Mouse (Mus musculus): ENCODE measurements at regions not wholly inside any gene's neighbourhood (a gene's known extent, or its start where the extent isn't known, plus 50 kb on each side); places are given as distances from the start of the nearest gene placed in this dataset.

GRCm38 (mm10) chr1:129219098-129219497 is 54.0 kb upstream of the Thsd7b start:
- no peak for DNase-seq (ENCODE audit: low spot score)

DNA sequence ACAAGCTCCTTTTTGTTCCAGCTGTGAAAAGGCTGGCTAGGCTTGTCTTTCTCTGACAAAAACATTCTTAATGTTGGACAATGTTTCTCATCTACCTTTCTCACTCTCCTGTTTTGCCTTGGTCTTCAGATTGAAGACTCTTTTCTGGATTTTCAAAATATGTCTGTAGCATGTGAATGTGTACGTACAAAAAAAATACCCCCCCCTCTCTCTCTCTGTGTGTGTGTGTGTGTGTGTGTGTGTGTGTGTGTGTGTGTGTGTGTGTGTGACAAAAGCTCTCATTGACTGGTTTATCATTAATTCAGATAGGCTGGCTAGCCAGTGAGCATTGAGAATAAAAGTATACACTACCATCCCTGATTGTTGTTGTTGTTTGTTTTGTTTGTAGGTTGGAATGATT is 64.3 kb upstream of the Thsd7b start:
- DNase-seq (ENCODE audit: low spot score): no peak

DNA sequence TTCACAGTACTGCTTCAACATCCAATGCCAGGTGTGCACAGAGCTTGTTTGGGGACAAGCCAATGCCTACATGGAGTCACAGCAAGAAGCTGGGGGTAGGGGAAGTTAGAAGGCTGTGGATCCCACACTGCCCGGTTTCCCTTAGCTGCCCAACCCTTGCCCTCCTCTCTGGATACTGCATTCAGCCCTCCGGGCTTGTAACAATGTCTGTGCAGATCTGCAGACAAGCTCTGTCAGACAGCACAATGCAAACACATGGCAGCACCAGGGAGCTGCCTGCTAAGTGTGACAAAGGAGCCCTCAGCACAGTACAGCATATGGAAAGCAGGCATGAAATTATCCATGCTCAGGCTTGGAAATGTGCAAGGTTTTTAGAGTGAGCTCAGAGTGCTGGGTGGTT is 64.7 kb upstream of the Thsd7b start:
- DNase-seq (ENCODE audit: low spot score): no peak

- no peak for DNase-seq (ENCODE audit: low spot score)
These were observed 65.4 kb upstream of the Thsd7b start for GRCm38 (mm10) chr1:129207674-129208073.

DNA sequence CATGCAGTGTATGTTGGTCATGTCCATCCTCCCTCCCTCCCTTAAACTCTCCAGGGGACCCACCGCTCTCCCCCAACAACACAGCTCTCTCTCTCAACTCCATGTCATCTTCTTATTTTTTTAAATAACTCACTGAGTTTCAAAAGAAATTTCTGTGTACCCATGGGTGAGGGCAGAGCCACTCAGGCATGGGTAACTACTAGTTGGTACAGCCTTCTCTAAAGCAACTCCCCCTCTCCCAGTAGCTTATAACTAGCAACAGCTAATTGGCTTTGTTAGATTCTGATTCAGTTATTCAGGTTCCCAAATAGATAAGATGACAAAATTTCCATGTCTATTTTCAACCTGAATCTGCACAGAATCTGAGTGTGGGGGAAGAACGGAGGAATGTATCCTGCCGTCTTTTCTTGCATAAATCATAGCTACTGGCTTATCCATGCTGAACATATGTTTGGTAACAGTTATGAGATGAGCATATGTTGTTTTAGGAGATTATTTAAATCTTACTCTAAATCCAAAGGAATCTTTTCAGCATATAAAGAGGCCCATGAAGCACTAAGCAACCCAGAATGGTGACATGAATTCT is 92.8 kb upstream of the Thsd7b start:
- no peak for DNase-seq (ENCODE audit: low spot score)

GRCm38 (mm10) chr1:129169936-129170335 is 103.2 kb upstream of the Thsd7b start:
- DNase-seq (ENCODE audit: low spot score): no peak

DNA sequence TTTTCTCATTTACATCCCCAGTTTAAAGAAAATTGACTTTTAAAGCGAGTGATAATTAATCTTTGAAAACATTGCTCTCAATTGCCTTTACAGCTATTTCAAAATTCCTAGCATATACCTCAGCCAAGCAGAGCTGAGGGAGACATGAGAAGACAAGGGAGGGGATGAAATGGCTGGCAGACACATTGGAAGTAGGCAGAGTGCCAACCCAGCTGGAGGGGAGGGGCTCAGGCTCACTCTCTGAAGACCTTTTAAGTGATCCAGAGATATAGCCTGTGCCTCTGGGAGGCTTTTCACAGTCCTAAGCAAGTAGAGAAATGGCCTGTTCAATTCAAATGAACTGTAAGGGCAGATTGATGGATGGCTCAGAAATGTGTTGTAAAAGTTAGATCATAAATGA is 122.5 kb upstream of the Thsd7b start:
- DNase-seq (ENCODE audit: low spot score): no peak

DNA sequence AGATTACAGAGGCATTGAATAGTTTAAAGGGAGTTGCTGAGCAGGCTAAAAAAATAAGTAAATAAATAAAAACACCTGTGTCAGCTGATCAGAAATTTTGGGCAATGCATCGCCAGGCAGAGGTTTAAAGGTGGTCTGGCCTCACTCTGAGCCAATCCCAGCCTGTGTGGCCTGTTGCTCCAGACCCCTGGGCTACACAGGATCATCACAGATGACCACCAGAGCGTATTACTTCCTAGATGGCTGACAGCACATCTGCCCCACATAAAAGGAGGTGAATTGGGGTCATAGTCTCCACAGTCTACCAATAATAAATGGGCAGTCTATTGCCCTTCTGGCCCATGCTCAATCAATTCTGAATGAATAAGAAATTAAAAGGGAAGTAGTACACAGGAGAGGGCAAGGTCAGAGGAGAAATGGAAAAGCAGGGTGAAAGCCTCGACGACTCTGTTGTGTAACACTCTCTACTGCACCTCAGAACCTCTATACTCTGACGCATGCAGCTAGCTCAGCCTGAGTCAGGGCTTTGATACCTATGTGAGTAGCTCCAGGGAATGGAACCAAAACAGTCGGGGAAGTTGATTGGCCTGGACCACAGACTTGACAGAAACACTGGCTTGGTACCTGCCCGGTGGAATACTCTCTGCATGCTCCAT is 124.2 kb upstream of the Thsd7b start:
- DNase-seq (ENCODE audit: low spot score): no peak

- no peak for DNase-seq (ENCODE audit: low spot score)
These were observed 126.6 kb upstream of the Thsd7b start for GRCm38 (mm10) chr1:129146395-129147094.

DNA sequence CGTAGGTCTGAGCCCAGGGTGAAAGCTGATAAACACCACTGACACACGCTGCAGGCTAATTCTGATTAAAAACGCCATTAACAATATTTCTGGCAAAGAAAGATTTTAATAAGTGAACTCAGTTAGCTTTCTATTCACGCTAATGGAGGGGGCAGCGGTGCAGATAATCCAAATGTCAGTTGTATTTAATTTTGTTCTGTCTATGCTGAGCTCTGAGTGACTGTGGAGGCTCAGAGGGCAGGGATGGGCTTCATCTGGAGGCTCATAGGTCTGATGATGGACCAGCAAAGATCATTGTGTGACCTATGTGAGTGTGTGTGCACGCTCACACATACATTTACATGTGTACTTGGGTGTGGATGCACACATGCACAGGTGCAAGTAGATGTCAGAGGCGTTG is 134.3 kb upstream of the Thsd7b start:
- DNase-seq (ENCODE audit: low spot score): no peak

DNA sequence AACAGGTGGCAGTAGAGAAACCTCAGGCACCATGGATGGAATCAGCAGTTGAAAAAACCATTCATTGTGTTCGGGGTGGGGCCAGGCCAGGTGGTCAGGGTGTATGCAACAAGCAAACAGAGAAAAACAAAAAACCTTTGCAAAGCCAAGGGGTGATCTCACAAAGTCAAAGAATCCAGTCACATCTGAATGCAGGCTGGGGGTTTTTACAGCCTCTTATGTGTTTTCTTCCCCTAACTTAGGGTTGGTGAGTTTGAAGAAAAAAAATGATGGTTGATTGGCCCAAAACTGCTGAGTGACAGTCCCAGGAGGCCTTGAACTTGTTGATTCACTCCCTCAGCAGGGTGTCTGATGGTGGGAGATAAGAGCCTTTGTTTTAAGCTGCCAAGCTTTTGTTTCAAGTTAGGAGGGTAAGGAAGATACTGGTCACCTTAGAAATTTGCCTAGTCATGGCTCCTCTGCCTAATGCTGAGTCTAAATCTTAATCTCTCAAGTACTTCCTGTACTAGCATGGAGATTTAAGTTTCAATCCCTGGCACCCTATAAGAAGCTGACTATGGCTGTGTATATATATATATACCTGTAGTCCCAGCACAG is 166.0 kb upstream of the Thsd7b start:
- DNase-seq (ENCODE audit: low spot score): no peak

- DNase-seq (ENCODE audit: low spot score): no peak
These were observed 172.1 kb upstream of the Thsd7b start for GRCm38 (mm10) chr1:129100997-129101396.

DNA sequence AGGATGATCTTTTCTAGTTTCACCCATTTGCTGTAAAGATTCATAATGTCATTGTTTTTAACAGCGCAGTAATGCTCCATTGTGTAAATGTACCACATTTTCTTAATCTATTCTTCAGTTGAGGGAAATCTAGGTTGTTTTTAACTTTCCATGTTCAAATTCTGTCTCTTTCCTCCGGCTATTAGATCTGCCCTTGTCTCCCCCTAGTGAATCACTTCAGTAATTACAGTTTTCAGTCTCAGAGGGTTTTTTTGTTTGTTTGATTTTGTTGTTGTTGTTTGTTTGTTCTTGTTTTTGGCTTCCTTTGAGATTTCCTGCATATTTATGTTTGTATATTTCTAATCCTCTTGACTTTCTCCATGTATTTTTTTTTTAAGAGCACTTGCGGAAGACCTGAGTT is 194.8 kb upstream of the Thsd7b start:
- no peak for DNase-seq (ENCODE audit: low spot score)

- DNase-seq (ENCODE audit: low spot score): no peak
These were observed 215.9 kb upstream of the Thsd7b start for GRCm38 (mm10) chr1:129057182-129057581.

- DNase-seq (ENCODE audit: low spot score): no peak
These were observed 217.8 kb upstream of the Thsd7b start for GRCm38 (mm10) chr1:129055252-129055651.

GRCm38 (mm10) chr1:129033707-129034106 is 239.4 kb upstream of the Thsd7b start:
- DNase-seq (ENCODE audit: low spot score): no peak

- no peak for DNase-seq (ENCODE audit: low spot score)
These were observed 267.2 kb upstream of the Thsd7b start for GRCm38 (mm10) chr1:129005899-129006298.

GRCm38 (mm10) chr1:129002286-129002685 is 270.8 kb upstream of the Thsd7b start:
- DNase-seq (ENCODE audit: low spot score): no peak

DNA sequence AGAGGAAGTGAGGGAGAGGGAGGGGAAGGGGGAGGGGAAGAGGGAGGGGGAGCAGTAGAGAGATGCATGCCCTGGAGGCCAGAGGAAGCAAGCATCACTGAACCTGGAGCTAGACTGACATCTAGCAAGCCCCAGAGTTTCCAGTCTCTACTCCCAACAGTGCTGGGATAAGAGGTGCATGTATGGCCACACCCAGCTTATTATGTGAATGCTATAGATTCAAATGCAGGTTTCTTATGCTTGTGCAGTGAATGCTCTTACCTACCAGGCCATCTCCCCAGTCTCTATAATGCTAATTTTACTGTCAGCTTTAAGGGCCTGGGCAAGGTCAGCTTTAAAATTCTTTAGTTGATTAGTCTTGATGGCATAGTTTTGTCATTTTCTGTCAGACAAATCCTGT is 271.3 kb upstream of the Thsd7b start:
- no peak for DNase-seq (ENCODE audit: low spot score)

- DNase-seq (ENCODE audit: low spot score): no peak
These were observed 273.2 kb upstream of the Thsd7b start for GRCm38 (mm10) chr1:128999741-129000517.

- DNase-seq (ENCODE audit: low spot score): no peak
These were observed 278.4 kb upstream of the Thsd7b start for GRCm38 (mm10) chr1:128994655-128995054.

GRCm38 (mm10) chr1:128983411-128983810 is 289.7 kb upstream of the Thsd7b start:
- no peak for DNase-seq (ENCODE audit: low spot score)
